Mouse (Mus musculus): Measurements from ENCODE around the gene Ear1.
"Not testable (repeated sequence)": the region's sequence is repeated elsewhere in the genome, so short reads cannot be mapped to it uniquely, and the experiment has no call there.

GRCm38 (mm10) chr14:43804435-43804834, 70.9 kb downstream of the Ear1 start:
- peak; percentile 2 for TF ChIP-seq CTCF (IDR thresholded peaks at IDR 0.05; ENCODE audit: low read depth, low read length)
- TF ChIP-seq EP300 (IDR thresholded peaks at IDR 0.05; ENCODE audit: insufficient read depth, low read depth, low read length) = not testable (repeated sequence)
